Mouse (Mus musculus) MEL (cell line): ENCODE results near the gene Slc47a1. TPM values are rescaled to one million over a fixed set of nuclear protein-coding genes. Genes with fewer than 3 reads are reported as not detected.
A peak's percentile ranks its signal among the peaks of the same experiment; 100 is the strongest.

ENCODE experiments used
- DNase-seq: peaks from one replicate; pipeline ENCODE4 v3.0.0; 2011; ENCODE audit warnings: low read depth, low spot score
- H3K27ac ChIP-seq: 2 replicates; pipeline ENCODE4 v1.5.1; 2012; ENCODE audit warnings: low read depth, mild to moderate bottlenecking, control low read depth, low read length, moderate library complexity; ENCODE audit not compliant: control insufficient read depth
- H3K27me3 ChIP-seq, 2 experiments: fragments of 150-350 bp in 1 of 2; sonication (generic) in 1 of 2; 2 replicates each; pipeline ENCODE4 v1.6.1; 2012; ENCODE audit warnings: low read length in 2 of 2, mild to moderate bottlenecking in 2 of 2, improper control_type of control experiment in 1 of 2, moderate library complexity in 1 of 2; ENCODE audit not compliant: insufficient read depth in 2 of 2, control insufficient read depth in 1 of 2
- H3K36me3 ChIP-seq, 2 experiments: 2 replicates each; pipeline ENCODE4 v1.6.1; 2012 to 2014; ENCODE audit warnings: low read length in 2 of 2, improper control_type of control experiment in 1 of 2, inconsistent platforms in 1 of 2, mild to moderate bottlenecking in 1 of 2; ENCODE audit not compliant: insufficient read depth in 2 of 2, control insufficient read depth in 1 of 2
- H3K4me1 ChIP-seq, 2 experiments: fragments of 150-350 bp in 1 of 2; sonication (generic) in 1 of 2; 2 replicates each; pipeline ENCODE4 v1.6.1; 2012; ENCODE audit warnings: low read length in 2 of 2, improper control_type of control experiment in 1 of 2, mild to moderate bottlenecking in 1 of 2; ENCODE audit not compliant: insufficient read depth in 2 of 2, control insufficient read depth in 1 of 2
- H3K4me3 ChIP-seq, 2 experiments: fragments of 150-350 bp in 1 of 2; sonication (generic) in 1 of 2; 2 replicates each; pipeline ENCODE4 v1.5.1; 2012; ENCODE audit warnings: low read depth in 2 of 2, low read length in 2 of 2, mild to moderate bottlenecking in 2 of 2, moderate library complexity in 2 of 2, control low read depth in 1 of 2, improper control_type of control experiment in 1 of 2; ENCODE audit not compliant: control insufficient read depth in 1 of 2, insufficient read depth in 1 of 2
- H3K79me2 ChIP-seq: 2 replicates; pipeline ENCODE4 v1.6.1; 2012; ENCODE audit warnings: mild to moderate bottlenecking, low read length, moderate library complexity; ENCODE audit not compliant: control insufficient read depth, poor library complexity, insufficient read depth
- H3K9ac ChIP-seq: 2 replicates; pipeline ENCODE4 v1.6.1; 2012; ENCODE audit warnings: low read depth, mild to moderate bottlenecking, control low read depth, low read length, moderate library complexity; ENCODE audit not compliant: control insufficient read depth, poor library complexity, severe bottlenecking
- H3K9me3 ChIP-seq: fragments of 150-350 bp; sonication (generic); replicated peaks from 2 replicates; pipeline ENCODE4 v1.6.1; 2012; ENCODE audit warnings: mild to moderate bottlenecking, low read length, improper control_type of control experiment, moderate library complexity; ENCODE audit not compliant: insufficient read depth
- BHLHE40 ChIP-seq: IDR thresholded peaks from 2 replicates; pipeline ENCODE4 v1.6.1; 2012; ENCODE audit warnings: low read depth, mild to moderate bottlenecking, inconsistent platforms, low read length, improper control_type of control experiment, borderline replicate concordance
- CHD1 ChIP-seq: IDR thresholded peaks from 2 replicates; pipeline ENCODE4 v1.6.1; 2012; ENCODE audit warnings: low read depth, mild to moderate bottlenecking, inconsistent platforms, low read length, improper control_type of control experiment
- CHD2 ChIP-seq: IDR thresholded peaks from 2 replicates; pipeline ENCODE4 v1.6.1; 2011; ENCODE audit warnings: low read length, improper control_type of control experiment
- CTCF ChIP-seq, 3 experiments: IDR thresholded peaks in 2 of 3; conservative IDR thresholded peaks in 1 of 3; 2 replicates each; pipeline ENCODE4 v1.5.1; 2011 to 2012; ENCODE audit warnings: low read length in 3 of 3, low read depth in 2 of 3, mild to moderate bottlenecking in 2 of 3, improper control_type of control experiment in 1 of 3, inconsistent platforms in 1 of 3, mixed read lengths in 1 of 3, moderate library complexity in 1 of 3; ENCODE audit not compliant: control insufficient read depth in 1 of 3, insufficient read depth in 1 of 3, poor library complexity in 1 of 3, severe bottlenecking in 1 of 3
- E2F4 ChIP-seq: IDR thresholded peaks from 2 replicates; pipeline ENCODE4 v1.6.1; 2011; ENCODE audit warnings: low read depth, low read length, improper control_type of control experiment, borderline replicate concordance
- ELF1 ChIP-seq: IDR thresholded peaks from 2 replicates; pipeline ENCODE4 v1.6.1; 2014; ENCODE audit warnings: low read depth, mild to moderate bottlenecking, inconsistent platforms, low read length, improper control_type of control experiment, moderate library complexity
- ETS1 ChIP-seq: IDR thresholded peaks from 2 replicates; pipeline ENCODE4 v1.6.1; 2012; ENCODE audit warnings: low read depth, mild to moderate bottlenecking, inconsistent platforms, low read length, improper control_type of control experiment, moderate library complexity
- GABPA ChIP-seq: IDR thresholded peaks from 2 replicates; pipeline ENCODE4 v1.6.1; 2012; ENCODE audit warnings: low read depth, mild to moderate bottlenecking, inconsistent platforms, low read length, improper control_type of control experiment, moderate library complexity
- GATA1 ChIP-seq: IDR thresholded peaks from 2 replicates; pipeline ENCODE4 v1.6.1; 2011; ENCODE audit warnings: low read depth, low read length, improper control_type of control experiment
- KAT2A ChIP-seq: conservative IDR thresholded peaks from 2 replicates; pipeline ENCODE4 v1.6.1; 2012; ENCODE audit warnings: low read depth, low read length, improper control_type of control experiment, inconsistent platforms
- MAFK ChIP-seq: IDR thresholded peaks from 2 replicates; pipeline ENCODE4 v1.6.1; 2011; ENCODE audit warnings: low read depth, mild to moderate bottlenecking, low read length, improper control_type of control experiment, borderline replicate concordance
- MAZ ChIP-seq: IDR thresholded peaks from 2 replicates; pipeline ENCODE4 v1.6.1; 2012; ENCODE audit warnings: low read depth, mild to moderate bottlenecking, inconsistent platforms, low read length, improper control_type of control experiment
- MEF2A ChIP-seq: IDR thresholded peaks from 2 replicates; pipeline ENCODE4 v1.6.1; 2014; ENCODE audit warnings: low read depth, mild to moderate bottlenecking, inconsistent platforms, low read length, improper control_type of control experiment; ENCODE audit not compliant: poor library complexity, insufficient replicate concordance, severe bottlenecking; ENCODE audit errors: extremely low read depth
- MYB ChIP-seq: IDR thresholded peaks from 2 replicates; pipeline ENCODE4 v1.6.1; 2011; ENCODE audit warnings: mild to moderate bottlenecking, low read depth, low read length, improper control_type of control experiment
- MYC ChIP-seq: IDR thresholded peaks from 2 replicates; pipeline ENCODE4 v1.6.1; 2011; ENCODE audit warnings: low read depth, mild to moderate bottlenecking, low read length, improper control_type of control experiment, moderate library complexity
- NELFE ChIP-seq: IDR thresholded peaks from 2 replicates; pipeline ENCODE4 v1.6.1; 2011; ENCODE audit warnings: low read depth, low read length, improper control_type of control experiment
- NRF1 ChIP-seq: IDR thresholded peaks from 2 replicates; pipeline ENCODE4 v1.6.1; 2014; ENCODE audit warnings: low read depth, mild to moderate bottlenecking, inconsistent platforms, low read length, improper control_type of control experiment, moderate library complexity; ENCODE audit not compliant: poor library complexity, insufficient read depth, severe bottlenecking
- POLR2A ChIP-seq, 2 experiments: IDR thresholded peaks; 2 replicates each; pipeline ENCODE4 v1.6.1; 2011 to 2012; ENCODE audit warnings: low read length in 2 of 2, mild to moderate bottlenecking in 2 of 2, control low read depth in 1 of 2, improper control_type of control experiment in 1 of 2, low read depth in 1 of 2, moderate library complexity in 1 of 2; ENCODE audit not compliant: control insufficient read depth in 1 of 2, insufficient read depth in 1 of 2, poor library complexity in 1 of 2
- POLR2AphosphoS2 ChIP-seq: IDR thresholded peaks from 2 replicates; pipeline ENCODE4 v1.6.1; 2011; ENCODE audit warnings: low read length, improper control_type of control experiment
- POLR2AphosphoS5 ChIP-seq: IDR thresholded peaks from 2 replicates; pipeline ENCODE4 v1.6.1; 2012; ENCODE audit warnings: low read depth, borderline replicate concordance, mild to moderate bottlenecking, inconsistent platforms, low read length, moderate library complexity, mixed read lengths
- RAD21 ChIP-seq: IDR thresholded peaks from 2 replicates; pipeline ENCODE4 v1.6.1; 2011; ENCODE audit warnings: mild to moderate bottlenecking, low read depth, low read length, improper control_type of control experiment
- RCOR1 ChIP-seq: IDR thresholded peaks from 2 replicates; pipeline ENCODE4 v1.6.1; 2012; ENCODE audit warnings: low read depth, mild to moderate bottlenecking, inconsistent platforms, low read length, improper control_type of control experiment
- SIN3A ChIP-seq: IDR thresholded peaks from 2 replicates; pipeline ENCODE4 v1.6.1; 2012; ENCODE audit warnings: low read length, improper control_type of control experiment, inconsistent platforms
- SMC3 ChIP-seq: IDR thresholded peaks from 2 replicates; pipeline ENCODE4 v1.6.1; 2011; ENCODE audit warnings: low read depth, low read length, improper control_type of control experiment
- TBP ChIP-seq: IDR thresholded peaks from 2 replicates; pipeline ENCODE4 v1.8.0; 2011; ENCODE audit warnings: low read depth, low read length, improper control_type of control experiment
- UBTF ChIP-seq: IDR thresholded peaks from 2 replicates; pipeline ENCODE4 v1.6.1; 2012; ENCODE audit warnings: low read depth, mild to moderate bottlenecking, inconsistent platforms, low read length, improper control_type of control experiment, moderate library complexity, borderline replicate concordance; ENCODE audit not compliant: insufficient read depth
- USF1 ChIP-seq: IDR thresholded peaks from 2 replicates; pipeline ENCODE4 v1.6.1; 2014; ENCODE audit warnings: low read depth, mild to moderate bottlenecking, inconsistent platforms, low read length, improper control_type of control experiment, moderate library complexity
- USF2 ChIP-seq, 2 experiments: IDR thresholded peaks; 2 replicates each; pipeline ENCODE4 v1.6.1; 2011 to 2012; ENCODE audit warnings: improper control_type of control experiment in 2 of 2, low read length in 2 of 2, borderline replicate concordance in 1 of 2, inconsistent platforms in 1 of 2, low read depth in 1 of 2, mild to moderate bottlenecking in 1 of 2; ENCODE audit not compliant: insufficient read depth in 1 of 2
- ZC3H11A ChIP-seq: IDR thresholded peaks from 2 replicates; pipeline ENCODE4 v1.6.1; 2012; ENCODE audit warnings: low read depth, mild to moderate bottlenecking, inconsistent platforms, low read length, improper control_type of control experiment
- ZMIZ1 ChIP-seq: IDR thresholded peaks from 2 replicates; pipeline ENCODE4 v1.6.1; 2012; ENCODE audit warnings: low read depth, mild to moderate bottlenecking, inconsistent platforms, low read length, improper control_type of control experiment, moderate library complexity
- polyA plus RNA-seq, 2 experiments: library from polyadenylated mRNA; stranded (reverse) in 1 of 2; unstranded in 1 of 2; fragments of >175 nt in 1 of 2; fragments of >200 nt in 1 of 2; gene quantifications; 2 replicates each; pipeline versions ENCODE4 v1.2.1 to v1.2.4; 2012; ENCODE audit warnings: low replicate concordance in 2 of 2, low read depth in 1 of 2; ENCODE audit not compliant: insufficient read length in 2 of 2, insufficient read depth in 1 of 2, missing spikeins in 1 of 2
- total RNA-seq: library from RNA; depleted of rRNA; stranded (reverse); fragments of 300-350 nt; gene quantifications from 2 replicates; pipeline ENCODE4 v1.2.3, GENCODE M21; 2012

Gene Slc47a1
- total and polyA plus RNA-seq, 3 experiments: 0.04 TPM; not detected in 2

- TF ChIP-seq GATA1 (peak; percentile 84), CHD2 (no peak), KAT2A (no peak; the same call in 1 of the 2 replicates), USF1 (peak; percentile 56; the same call in 1 of the 2 replicates)
These were observed 57.0 kb downstream of the Slc47a1 start (continued) for GRCm38 (mm10) chr11:61320904-61321687.

- Histone ChIP-seq H3K9ac (peak overlapping the region; percentile 20; the same call in 1 of the 2 replicates), H3K4me1 (peaks cover 12 to 16% of the 10 kb centered on the region in 2 experiments), H3K27me3 (no peaks in the 10 kb centered on the region), H3K36me3 (peaks cover 0 to 11% of the 10 kb centered on the region in 2 experiments; a peak in 2 of 4 replicates), H3K27ac (peak overlapping the region; percentile 64), H3K9me3 (no peaks in the 10 kb centered on the region), H3K79me2 (no peaks in the 10 kb centered on the region), H3K4me3 (peak overlapping the region; percentile 15 to 65; a peak in 3 of 4 replicates)
- DNase-seq: peak; percentile 96
- TF ChIP-seq SIN3A: peak; percentile 92
- TF ChIP-seq E2F4: no peak
- TF ChIP-seq ELF1: no peak
- peak; percentile 47; the same call in 1 of the 2 replicates for TF ChIP-seq NRF1
- peak; percentile 65 for TF ChIP-seq GATA1
- peak; percentile 76 for TF ChIP-seq MYC
- no peak for TF ChIP-seq UBTF
- TF ChIP-seq POLR2A (IDR thresholded peaks at IDR 0.05; ENCODE audit: control insufficient read depth in 1 of 2, insufficient read depth in 1 of 2, low read depth in 1 of 2, low read length in 2 of 2, poor library complexity in 1 of 2): peak in 1 of 2 experiments; percentile 58; a peak in 2 of 4 replicates
- peak; percentile 85 for TF ChIP-seq MAZ
- peak; percentile 95 for TF ChIP-seq ETS1
- TF ChIP-seq ZMIZ1: peak; percentile 73
- peak; percentile 40 for TF ChIP-seq NELFE
- TF ChIP-seq MAFK: no peak
- TF ChIP-seq CTCF (IDR thresholded peaks at IDR 0.05 in 2 of 3, conservative IDR thresholded peaks at IDR 0.05 in 1 of 3; ENCODE audit: control insufficient read depth in 1 of 3, insufficient read depth in 1 of 3, low read depth in 2 of 3, low read length in 3 of 3, poor library complexity in 1 of 3, severe bottlenecking in 1 of 3): no peak
- peak; percentile 42; the same call in 1 of the 2 replicates for TF ChIP-seq POLR2AphosphoS2
- no peak; the same call in 1 of the 2 replicates for TF ChIP-seq RCOR1
- 0 out of 2 replicates have a peak, but pooled peaks have one; percentile 93 for TF ChIP-seq CHD1
- peak; percentile 60; the same call in 1 of the 2 replicates for TF ChIP-seq TBP
- 0 out of 2 replicates have a peak, but pooled peaks have one; percentile 4 for TF ChIP-seq ZC3H11A
- TF ChIP-seq MEF2A: no peak
- peak in 1 of 2 experiments; percentile 59; a peak in 1 of 4 replicates for TF ChIP-seq USF2 (IDR thresholded peaks at IDR 0.05; ENCODE audit: borderline replicate concordance in 1 of 2, insufficient read depth in 1 of 2, low read depth in 1 of 2, low read length in 2 of 2)
- peak; percentile 95 for TF ChIP-seq BHLHE40
- TF ChIP-seq RAD21: no peak
- TF ChIP-seq KAT2A: no peak
- TF ChIP-seq SMC3: no peak
- TF ChIP-seq POLR2AphosphoS5: no peak
- TF ChIP-seq GABPA: no peak
- TF ChIP-seq CHD2: no peak
- TF ChIP-seq USF1: peak; percentile 89
- no peak for TF ChIP-seq MYB
These were observed 58.1 kb downstream of the Slc47a1 start for GRCm38 (mm10) chr11:61319923-61320567.
